Mouse (Mus musculus) liver, embryonic 13.5 days (tissue): ENCODE data around the gene Rbfox1. TPM values are rescaled to one million over a fixed set of nuclear protein-coding genes. Genes with fewer than 3 reads are reported as not detected.
A peak's percentile ranks its signal among the peaks of the same experiment; 100 is the strongest.

Source experiments
- ATAC-seq: fragments of 200-750 bp; cut with Nextera tagmentation; 2 replicates; pipeline ENCODE4 v1.8.0; 2017; ENCODE audit warnings: low read depth, mild to moderate bottlenecking, moderate number of reproducible peaks, moderate library complexity
- DNase-seq: peaks from one replicate; pipeline ENCODE4 v3.0.0; 2022
- H3K27ac ChIP-seq: fragments of 300-500 bp; sonication (generic); 2 replicates; pipeline ENCODE4 v1.5.1; 2015; ENCODE audit warnings: moderate library complexity, mild to moderate bottlenecking, inconsistent platforms
- H3K27me3 ChIP-seq: fragments of 300-500 bp; sonication (generic); 2 replicates; pipeline ENCODE4 v1.6.1; 2015; ENCODE audit warnings: mild to moderate bottlenecking, inconsistent platforms
- H3K36me3 ChIP-seq: fragments of 300-500 bp; sonication (generic); 2 replicates; pipeline ENCODE4 v1.6.1; 2015; ENCODE audit warnings: mild to moderate bottlenecking, inconsistent platforms
- H3K4me1 ChIP-seq: fragments of 300-500 bp; sonication (generic); replicated peaks from 2 replicates; pipeline ENCODE4 v1.6.1; 2015; ENCODE audit warnings: inconsistent platforms
- H3K4me2 ChIP-seq: fragments of 300-500 bp; sonication (generic); 2 replicates; pipeline ENCODE4 v1.6.1; 2015; ENCODE audit warnings: inconsistent platforms, mild to moderate bottlenecking, moderate library complexity
- H3K4me3 ChIP-seq: fragments of 300-500 bp; sonication (generic); replicated peaks from 2 replicates; pipeline ENCODE4 v1.5.1; 2015; ENCODE audit warnings: mild to moderate bottlenecking, inconsistent platforms
- H3K9ac ChIP-seq: fragments of 300-500 bp; sonication (generic); 2 replicates; pipeline ENCODE4 v1.6.1; 2015; ENCODE audit warnings: mild to moderate bottlenecking, inconsistent platforms
- H3K9me3 ChIP-seq: fragments of 300-500 bp; sonication (generic); replicated peaks from 2 replicates; pipeline ENCODE4 v1.6.1; 2016; ENCODE audit warnings: inconsistent platforms
- whole genome bisulfite sequencing: fragments of 180-500 bp; shearing (Covaris S2); methylation state at CpG from one replicate; pipeline ENCODE4 v1.1.7; 2015; ENCODE audit not compliant: insufficient replicate concordance; 5-methylcytosine and 5-hydroxymethylcytosine counted together
- polyA plus RNA-seq: library from polyadenylated mRNA; unstranded; fragments of >200 nt; fragmentation: Nextera tagmentation; extraction: Ambion mirVana; gene quantifications from 2 replicates; pipeline ENCODE4 v1.2.1, GENCODE M21; 2015

Gene Rbfox1
- polyA plus RNA-seq, 1 experiment from 2014 or later: 0.29 TPM

- ATAC-seq (no peak), DNase-seq (no peak)
- no peaks in the 10 kb centered on the region for H3K4me1 ChIP-seq
- H3K36me3 ChIP-seq: no peaks in the 10 kb centered on the region
- no peak overlapping the region for H3K27ac ChIP-seq
- H3K4me3 ChIP-seq: no peak overlapping the region
- WGBS: 78% methylated on average over 1 of the region's 1 CpGs
- no peak overlapping the region for H3K9ac ChIP-seq
- no peak overlapping the region for H3K4me2 ChIP-seq
- H3K27me3 ChIP-seq: no peaks in the 10 kb centered on the region
- no peaks in the 10 kb centered on the region for H3K9me3 ChIP-seq
Measured at GRCm38 (mm10) chr16:6048601-6049000, 163.4 kb downstream of the Rbfox1 start.

- no peaks in the 10 kb centered on the region for H3K4me1 ChIP-seq
- no peak overlapping the region for H3K4me3 ChIP-seq
- no peaks in the 10 kb centered on the region for H3K9me3 ChIP-seq
- ATAC-seq (no peak), DNase-seq (no peak)
- H3K36me3 ChIP-seq: no peaks in the 10 kb centered on the region
- 46% methylated on average over 1 of the region's 1 CpGs for WGBS
- H3K27ac ChIP-seq: no peak overlapping the region
- H3K9ac ChIP-seq: no peak overlapping the region
- no peak overlapping the region for H3K4me2 ChIP-seq
- no peaks in the 10 kb centered on the region for H3K27me3 ChIP-seq
Measured at GRCm38 (mm10) chr16:6062495-6062894, 177.3 kb downstream of the Rbfox1 start.

- H3K4me3 ChIP-seq: no peak overlapping the region
- no peaks in the 10 kb centered on the region for H3K36me3 ChIP-seq
- no peaks in the 10 kb centered on the region for H3K4me1 ChIP-seq
- DNase-seq: no peak
- no peak overlapping the region for H3K9ac ChIP-seq
- no peaks in the 10 kb centered on the region for H3K9me3 ChIP-seq
- no peak for ATAC-seq
- no peak overlapping the region for H3K4me2 ChIP-seq
- H3K27ac ChIP-seq: no peak overlapping the region
- no peaks in the 10 kb centered on the region for H3K27me3 ChIP-seq
- 60% methylated on average over 4 of the region's 4 CpGs for WGBS
Measured at GRCm38 (mm10) chr16:6065481-6065880, 180.3 kb downstream of the Rbfox1 start.

DNA sequence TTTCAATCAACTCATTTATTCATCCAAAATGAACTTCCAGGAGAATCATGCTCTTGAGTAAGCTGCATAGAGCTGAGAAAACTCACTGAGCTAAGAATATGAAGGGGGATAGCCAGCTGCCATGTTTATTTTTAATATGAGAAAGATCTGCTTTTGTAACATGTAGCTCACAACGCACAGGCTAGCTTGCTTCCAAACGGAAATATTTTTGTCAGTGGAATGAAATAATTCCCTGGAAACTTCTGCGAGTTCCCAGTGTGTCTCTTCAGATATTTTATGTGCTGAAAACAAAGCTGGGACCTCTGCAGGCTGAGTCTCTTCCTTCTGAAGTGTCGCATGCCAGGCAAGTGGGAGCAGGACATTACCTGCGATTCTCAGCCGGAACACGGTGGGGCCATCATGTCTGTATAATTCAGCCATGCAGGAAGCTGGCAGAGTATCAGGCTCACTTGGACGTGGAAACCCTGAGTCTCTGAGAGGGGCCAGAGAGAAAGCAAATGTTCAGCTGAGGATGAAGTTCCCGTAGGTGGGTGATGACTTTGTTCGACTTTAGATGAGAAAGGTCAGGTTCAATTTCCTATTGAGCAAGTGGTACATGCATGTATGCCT lies 190.4 kb downstream of the Rbfox1 start:
- ATAC-seq (no peak), DNase-seq (no peak)
- H3K36me3 ChIP-seq: no peaks in the 10 kb centered on the region
- no peaks in the 10 kb centered on the region for H3K9me3 ChIP-seq
- H3K27me3 ChIP-seq: no peaks in the 10 kb centered on the region
- no peaks in the 10 kb centered on the region for H3K4me1 ChIP-seq
- 59% methylated on average over 10 of the region's 10 CpGs for WGBS
- no peak overlapping the region for H3K4me3 ChIP-seq
- H3K27ac ChIP-seq: no peak overlapping the region
- H3K4me2 ChIP-seq: no peak overlapping the region
- H3K9ac ChIP-seq: no peak overlapping the region

DNA sequence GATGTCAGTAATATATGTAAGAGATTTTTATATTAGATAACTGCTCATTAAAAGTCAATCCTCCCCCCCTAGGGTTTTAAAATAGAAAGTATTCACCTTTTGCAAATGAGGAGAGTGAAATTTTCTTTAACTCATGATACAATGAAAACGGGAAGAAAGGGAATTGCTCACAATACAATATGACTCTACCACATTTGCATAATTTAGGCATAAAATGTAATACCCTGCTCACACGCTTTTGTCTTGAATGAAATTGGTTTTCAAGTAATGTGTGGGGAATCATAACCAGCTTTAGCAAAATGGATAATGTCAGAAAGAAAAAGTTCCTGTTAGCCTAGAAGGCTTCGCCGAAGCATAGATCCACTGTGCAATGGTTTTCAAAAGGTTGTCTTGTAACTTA lies 193.9 kb downstream of the Rbfox1 start:
- H3K36me3 ChIP-seq: no peaks in the 10 kb centered on the region
- no peak overlapping the region for H3K9ac ChIP-seq
- H3K27me3 ChIP-seq: no peaks in the 10 kb centered on the region
- 71% methylated on average over 4 of the region's 4 CpGs for WGBS
- H3K4me3 ChIP-seq: no peak overlapping the region
- ATAC-seq (no peak), DNase-seq (no peak)
- no peaks in the 10 kb centered on the region for H3K9me3 ChIP-seq
- H3K4me2 ChIP-seq: no peak overlapping the region
- no peaks in the 10 kb centered on the region for H3K4me1 ChIP-seq
- no peak overlapping the region for H3K27ac ChIP-seq

DNA sequence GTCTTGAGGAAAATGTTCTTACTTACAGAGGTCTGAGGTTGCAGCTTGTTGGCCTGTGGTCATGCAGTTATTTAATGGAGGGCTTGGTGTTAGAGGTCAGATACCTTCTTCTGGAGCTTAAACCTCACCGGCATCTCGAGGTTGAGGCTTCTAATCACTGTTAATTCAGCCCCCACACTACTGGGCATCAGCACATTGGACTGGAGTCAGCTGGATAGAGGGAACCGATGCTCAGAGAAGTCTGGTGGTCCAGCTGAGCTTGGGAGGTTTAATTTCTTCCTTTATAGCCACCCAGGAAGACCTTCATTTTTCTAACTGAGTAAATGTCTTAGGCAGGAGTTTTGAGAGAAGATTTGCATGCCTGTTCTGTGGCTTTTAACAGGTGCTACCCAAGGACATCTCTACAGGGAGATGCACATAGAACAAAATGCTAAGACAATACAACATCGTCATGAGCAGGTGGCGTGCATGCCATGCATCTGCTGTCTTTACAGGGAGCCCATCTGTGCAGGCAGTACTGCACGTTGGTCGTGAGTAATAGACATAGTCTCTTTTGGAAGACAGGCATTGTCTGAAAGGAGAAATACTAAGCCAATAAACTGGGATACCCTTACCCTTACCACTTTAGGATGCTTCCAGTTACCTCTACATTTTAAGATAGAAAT lies 199.7 kb downstream of the Rbfox1 start:
- Histone ChIP-seq H3K9me3 (no peaks in the 10 kb centered on the region), H3K27me3 (no peaks in the 10 kb centered on the region), H3K27ac (no peak overlapping the region), H3K4me1 (no peaks in the 10 kb centered on the region), H3K4me3 (no peak overlapping the region), H3K9ac (no peak overlapping the region), H3K36me3 (no peaks in the 10 kb centered on the region), H3K4me2 (no peak overlapping the region)
- whole genome bisulfite sequencing: 60% methylated on average over 7 of the region's 7 CpGs
- DNase-seq (no peak), ATAC-seq (no peak)

DNA sequence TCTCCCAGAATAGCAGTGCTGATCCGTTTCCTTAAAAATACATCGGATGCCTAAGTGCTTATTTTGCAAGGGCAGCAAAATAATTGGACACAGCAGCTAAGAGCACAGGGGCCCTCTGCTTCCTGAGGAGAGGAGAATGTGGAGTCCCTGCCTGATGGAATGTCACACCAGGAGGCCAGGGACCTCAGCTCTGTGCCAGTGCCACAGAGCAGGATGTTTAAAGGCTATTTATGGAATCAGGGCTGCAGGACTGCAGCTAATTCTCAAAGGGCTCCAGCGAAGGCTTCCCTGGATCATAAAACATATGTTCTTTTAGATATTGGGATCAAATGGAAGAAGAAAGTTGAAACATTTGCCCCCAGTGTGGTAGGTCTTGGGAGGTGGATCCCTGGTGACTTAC lies 201.0 kb downstream of the Rbfox1 start:
- no peak for DNase-seq
- no peaks in the 10 kb centered on the region for H3K36me3 ChIP-seq
- H3K4me3 ChIP-seq: no peak overlapping the region
- ATAC-seq: no peak
- WGBS: 42% methylated on average over 3 of the region's 3 CpGs
- H3K4me1 ChIP-seq: no peaks in the 10 kb centered on the region
- H3K9ac ChIP-seq: no peak overlapping the region
- no peak overlapping the region for H3K27ac ChIP-seq
- no peak overlapping the region for H3K4me2 ChIP-seq
- H3K27me3 ChIP-seq: no peaks in the 10 kb centered on the region
- no peaks in the 10 kb centered on the region for H3K9me3 ChIP-seq

GRCm38 (mm10) chr16:6091326-6092123 lies 206.4 kb downstream of the Rbfox1 start:
- peaks cover 35% of the 10 kb centered on the region for H3K4me1 ChIP-seq
- WGBS: 63% methylated on average over 3 of the region's 3 CpGs
- H3K36me3 ChIP-seq: no peaks in the 10 kb centered on the region
- no peak for ATAC-seq
- no peak for DNase-seq
- H3K27ac ChIP-seq: no peak overlapping the region
- no peak overlapping the region for H3K9ac ChIP-seq
- no peaks in the 10 kb centered on the region for H3K9me3 ChIP-seq
- no peak overlapping the region for H3K4me3 ChIP-seq
- H3K4me2 ChIP-seq: no peak overlapping the region
- H3K27me3 ChIP-seq: no peaks in the 10 kb centered on the region

- 41% methylated on average over 2 of the region's 2 CpGs for WGBS
- H3K27me3 ChIP-seq: no peaks in the 10 kb centered on the region
- peak overlapping the region; percentile 98 for H3K27ac ChIP-seq
- ATAC-seq (peak; percentile 99), DNase-seq (peak; percentile 87)
- H3K36me3 ChIP-seq: no peaks in the 10 kb centered on the region
- peak overlapping the region; percentile 51 for H3K4me2 ChIP-seq
- H3K4me1 ChIP-seq: peaks cover 78% of the 10 kb centered on the region
- no peak overlapping the region; the same call in 1 of the 2 replicates for H3K4me3 ChIP-seq
- no peaks in the 10 kb centered on the region for H3K9me3 ChIP-seq
- H3K9ac ChIP-seq: peak overlapping the region; percentile 59
Measured at GRCm38 (mm10) chr16:6095604-6096372, 210.6 kb downstream of the Rbfox1 start.

- Histone ChIP-seq H3K4me2 (peak overlapping the region; percentile 10; the same call in 1 of the 2 replicates), H3K9me3 (no peaks in the 10 kb centered on the region), H3K9ac (no peak overlapping the region), H3K4me1 (peaks cover 82% of the 10 kb centered on the region), H3K27ac (peak overlapping the region; percentile 98), H3K4me3 (no peak overlapping the region), H3K27me3 (no peaks in the 10 kb centered on the region), H3K36me3 (no peaks in the 10 kb centered on the region)
- ATAC-seq (no peak), DNase-seq (no peak)
- WGBS: 64% methylated on average over 7 of the region's 7 CpGs
Measured at GRCm38 (mm10) chr16:6097244-6098040, 212.3 kb downstream of the Rbfox1 start.
